Comparison of ENCODE assay signal across 15 mouse cellular contexts in genomic region chr5:95938044-95938625, GRCm38 (mm10). TPM values are rescaled to one million over a fixed set of nuclear protein-coding genes. Genes with fewer than 3 reads are reported as not detected.
DNase-seq lines count a peak whose midpoint lies in the region; ATAC-seq and TF ChIP-seq lines count a peak whose summit lies in the region.
"Had no signal": no experiment of that assay in that cellular context is flagged by ENCODE, and none has a peak within 500 bp of the region (broad histone marks: within the 10 kb centered on the region; RNA-seq: fewer than 3 reads in every experiment).

No protein-coding gene starts in this region.

- DNase-seq in hindbrain, postnatal 0 days (ENCODE audit: low spot score), result no peak
- no peak for DNase-seq in hindbrain, embryonic 10.5 days (ENCODE audit: low spot score)
- no peak for DNase-seq in Patski (ENCODE audit: low read depth, low spot score)
- no peak for DNase-seq in forebrain, embryonic 14.5 days (ENCODE audit: low spot score)
- no peak for DNase-seq in thymus, postnatal 36 days
- DNase-seq: kidney, adult 18-20 months; right cerebral cortex, adult 18-20 months had no signal

- H3K4me1 ChIP-seq in hindbrain, postnatal 0 days (ENCODE audit: insufficient read depth, low read length), result no peaks in the 10 kb centered on the region
- peaks cover 7% of the 10 kb centered on the region for H3K4me1 ChIP-seq in hindbrain, embryonic 10.5 days (replicated peaks)
- no peaks in the 10 kb centered on the region for H3K4me1 ChIP-seq in E14TG2a.4 (replicated peaks; ENCODE audit: low read depth, low read length)
- no peaks in the 10 kb centered on the region for H3K4me1 ChIP-seq in liver, embryonic 15.5 days (replicated peaks)
- no peaks in the 10 kb centered on the region for H3K4me1 ChIP-seq in forebrain, embryonic 14.5 days (ENCODE audit: control insufficient read depth, insufficient read depth, low read length)
- H3K4me1 ChIP-seq: hindbrain, embryonic 12.5 days; neural tube, embryonic 13.5 days had no signal

- no peak for ATAC-seq in hindbrain, postnatal 0 days
- ATAC-seq in Patski, result no peak
- ATAC-seq in liver, embryonic 15.5 days (ENCODE audit: insufficient read depth), result peak; percentile 15; the same call in 1 of the 2 replicates
- ATAC-seq in forebrain, embryonic 14.5 days, result no peak

- H3K9me3 ChIP-seq in hindbrain, postnatal 0 days (ENCODE audit: low read length), result no peaks in the 10 kb centered on the region
- H3K9me3 ChIP-seq in hindbrain, embryonic 10.5 days, result no peaks in the 10 kb centered on the region
- H3K9me3 ChIP-seq in E14TG2a.4 (ENCODE audit: low read length), result no peaks in the 10 kb centered on the region
- no peaks in the 10 kb centered on the region for H3K9me3 ChIP-seq in liver, embryonic 15.5 days (replicated peaks)
- H3K9me3 ChIP-seq in forebrain, embryonic 14.5 days (replicated peaks; ENCODE audit: control insufficient read depth, low read length), result no peaks in the 10 kb centered on the region
- H3K9me3 ChIP-seq: heart, embryonic 13.5 days; hindbrain, embryonic 12.5 days; neural tube, embryonic 13.5 days had no signal

- in situ Hi-C loops in Patski (cut with MboI; ENCODE audit: low pct_unique_long_range_greater_than_20kb), result no loop called here

- 85% methylated on average over 11 of the region's 11 CpGs for WGBS in hindbrain, postnatal 0 days
- WGBS in hindbrain, embryonic 10.5 days, result 80% methylated on average over 11 of the region's 11 CpGs
- 61% methylated on average over 11 of the region's 11 CpGs for WGBS in liver, embryonic 15.5 days (ENCODE audit: insufficient replicate concordance)
- 84% methylated on average over 11 of the region's 11 CpGs for WGBS in forebrain, embryonic 14.5 days

- H3K4me3 ChIP-seq in hindbrain, postnatal 0 days (ENCODE audit: low read length), result no peak overlapping the region
- no peak overlapping the region for H3K4me3 ChIP-seq in hindbrain, embryonic 10.5 days
- no peak overlapping the region for H3K4me3 ChIP-seq in E14TG2a.4 (replicated peaks; ENCODE audit: low read length)
- no peak overlapping the region for H3K4me3 ChIP-seq in liver, embryonic 15.5 days (replicated peaks)
- no peak overlapping the region for H3K4me3 ChIP-seq in forebrain, embryonic 14.5 days (ENCODE audit: low read depth, low read length)
- H3K4me3 ChIP-seq: heart, embryonic 13.5 days; hindbrain, embryonic 12.5 days; neural tube, embryonic 13.5 days had no signal

- H3K9ac ChIP-seq in hindbrain, postnatal 0 days (replicated peaks; ENCODE audit: low read length), result no peak overlapping the region
- H3K9ac ChIP-seq in liver, embryonic 15.5 days, result no peak overlapping the region
- H3K9ac ChIP-seq in forebrain, embryonic 14.5 days (ENCODE audit: low read length), result no peak overlapping the region
- H3K9ac ChIP-seq: heart, embryonic 13.5 days; hindbrain, embryonic 12.5 days; liver, embryonic 14.5 days; neural tube, embryonic 13.5 days had no signal

- no peak overlapping the region for H3K27ac ChIP-seq in hindbrain, postnatal 0 days
- no peak overlapping the region for H3K27ac ChIP-seq in hindbrain, embryonic 10.5 days
- H3K27ac ChIP-seq in liver, embryonic 15.5 days (replicated peaks), result no peak overlapping the region
- no peak overlapping the region for H3K27ac ChIP-seq in forebrain, embryonic 14.5 days (ENCODE audit: low read depth, low read length)
- H3K27ac ChIP-seq: heart, embryonic 13.5 days; hindbrain, embryonic 12.5 days; liver, embryonic 14.5 days; neural tube, embryonic 13.5 days had no signal

- peak; percentile 26 for TF ChIP-seq CTCF in hindbrain, postnatal 0 days (IDR thresholded peaks at IDR 0.05; ENCODE audit: low read depth)
- TF ChIP-seq CTCF in E14TG2a.4 (conservative IDR thresholded peaks at IDR 0.05; ENCODE audit: low read length), result peak; percentile 28; the same call in 1 of the 2 replicates
- TF ChIP-seq CTCF in Patski (IDR thresholded peaks at IDR 0.05), result peak; percentile 29

- no peak overlapping the region for H3K4me2 ChIP-seq in hindbrain, postnatal 0 days (ENCODE audit: low read depth, low read length)
- H3K4me2 ChIP-seq in liver, embryonic 15.5 days, result no peak overlapping the region
- no peak overlapping the region for H3K4me2 ChIP-seq in forebrain, embryonic 14.5 days (ENCODE audit: low read length)
- H3K4me2 ChIP-seq: heart, embryonic 13.5 days; hindbrain, embryonic 12.5 days; neural tube, embryonic 13.5 days had no signal

- H3K36me3 ChIP-seq in hindbrain, postnatal 0 days (ENCODE audit: insufficient read depth, low read length), result no peaks in the 10 kb centered on the region
- H3K36me3 ChIP-seq in hindbrain, embryonic 10.5 days, result no peaks in the 10 kb centered on the region
- no peaks in the 10 kb centered on the region for H3K36me3 ChIP-seq in E14TG2a.4 (ENCODE audit: insufficient read depth, low read length)
- no peaks in the 10 kb centered on the region for H3K36me3 ChIP-seq in liver, embryonic 15.5 days (replicated peaks)
- H3K36me3 ChIP-seq in forebrain, embryonic 14.5 days (ENCODE audit: control insufficient read depth, insufficient read depth, low read length), result no peaks in the 10 kb centered on the region
- H3K36me3 ChIP-seq: heart, embryonic 13.5 days; hindbrain, embryonic 12.5 days; neural tube, embryonic 13.5 days had no signal

- no peaks in the 10 kb centered on the region for H3K27me3 ChIP-seq in hindbrain, postnatal 0 days (ENCODE audit: insufficient read depth, low read length)
- no peaks in the 10 kb centered on the region for H3K27me3 ChIP-seq in hindbrain, embryonic 10.5 days (ENCODE audit: insufficient read depth, poor library complexity, severe bottlenecking)
- H3K27me3 ChIP-seq in E14TG2a.4 (ENCODE audit: insufficient read depth, low read length) (no peaks in the 10 kb centered on the region), Patski (peaks cover 5% of the 10 kb centered on the region)
- no peaks in the 10 kb centered on the region for H3K27me3 ChIP-seq in liver, embryonic 15.5 days
- no peaks in the 10 kb centered on the region for H3K27me3 ChIP-seq in forebrain, embryonic 14.5 days (replicated peaks; ENCODE audit: control insufficient read depth, insufficient read depth, low read length)
- H3K27me3 ChIP-seq: heart, embryonic 13.5 days; hindbrain, embryonic 12.5 days; neural tube, embryonic 13.5 days had no signal

- POLR2A ChIA-PET in Patski (lab: Charles Lee), result no interaction called here

- CTCF ChIA-PET in Patski (lab: Charles Lee), result no interaction called here

RNA-seq across cellular contexts. Expression of gene Cxcl13, which starts 18.6 kb away (rescaled TPM):
- total RNA-seq in hindbrain, postnatal 0 days (2014; rRNA removed), result 0.14 TPM in 1 of 2 replicates, not detected in the other
- polyA plus RNA-seq in hindbrain, postnatal 0 days (2015; fragmentation: Nextera tagmentation; extraction: Ambion mirVana), result 0.38 and 0.42 TPM in 2 replicates
- 0.26 and 0.42 TPM in 2 replicates for polyA plus RNA-seq in hindbrain, embryonic 10.5 days (2016; fragmentation: Nextera tagmentation; extraction: Ambion mirVana)
- not detected for polyA plus RNA-seq in Patski (2021)
- 0.16 and 0.24 TPM in 2 replicates for polyA plus RNA-seq in liver, embryonic 15.5 days (2015; fragmentation: Nextera tagmentation; extraction: Ambion mirVana)
- polyA plus RNA-seq in forebrain, embryonic 14.5 days (2014; fragmentation: Nextera tagmentation; extraction: Ambion mirVana), result not detected in 2 replicates
- total RNA-seq: layer of hippocampus, adult 18-20 months; left cerebral cortex, postnatal 14 days had no signal
